Mouse (Mus musculus) spleen, adult 2 months (tissue): ENCODE results near the gene Ddx6. TPM values are rescaled to one million over a fixed set of nuclear protein-coding genes. Genes with fewer than 3 reads are reported as not detected.
"Not testable (repeated sequence)": the region's sequence is repeated elsewhere in the genome, so short reads cannot be mapped to it uniquely, and the experiment has no call there.

ENCODE experiments used
- DNase-seq, 2 experiments: peaks; one replicate each; pipeline versions ENCODE4 v3.0.0 to v3.0.0-alpha.2; 2012 to 2021; ENCODE audit warnings: low spot score in 2 of 2, low read depth in 1 of 2
- H3K27ac ChIP-seq: fragments of 200-500 bp; 2 replicates; pipeline ENCODE4 v1.5.1; 2012; ENCODE audit warnings: low read length, inconsistent platforms; ENCODE audit not compliant: insufficient read depth
- H3K27me3 ChIP-seq: fragments of 200-500 bp; 2 replicates; pipeline ENCODE4 v1.6.1; 2012; ENCODE audit warnings: mild to moderate bottlenecking, moderate library complexity, low read length, inconsistent platforms; ENCODE audit not compliant: control insufficient read depth, insufficient read depth
- H3K36me3 ChIP-seq: fragments of 200-500 bp; 2 replicates; pipeline ENCODE4 v1.6.1; 2012; ENCODE audit warnings: mild to moderate bottlenecking, low read length, inconsistent platforms; ENCODE audit not compliant: control insufficient read depth, insufficient read depth
- H3K4me1 ChIP-seq: fragments of 200-500 bp; 2 replicates; pipeline ENCODE4 v1.6.1; 2011; ENCODE audit warnings: inconsistent platforms; ENCODE audit not compliant: control insufficient read depth, insufficient read depth, insufficient read length
- H3K4me3 ChIP-seq: fragments of 200-500 bp; 2 replicates; pipeline ENCODE4 v1.5.1; 2011; ENCODE audit warnings: mild to moderate bottlenecking, inconsistent platforms; ENCODE audit not compliant: insufficient read depth, insufficient read length; ENCODE audit errors: extremely low read depth
- CTCF ChIP-seq: fragments of 200-500 bp; IDR thresholded peaks from 2 replicates; pipeline ENCODE4 v1.5.1; 2011; ENCODE audit warnings: mild to moderate bottlenecking, inconsistent platforms; ENCODE audit not compliant: insufficient read depth, insufficient read length, insufficient replicate concordance; ENCODE audit errors: extremely low read depth
- POLR2A ChIP-seq: fragments of 200-500 bp; IDR thresholded peaks from 2 replicates; pipeline ENCODE4 v1.6.1; 2011; ENCODE audit warnings: low read depth, low read length, inconsistent platforms
- WGBS: fragments of 180-500 bp; shearing (Covaris S2); methylation state at CpG from one replicate; pipeline ENCODE4 v1.1.7; 2018; 5-methylcytosine and 5-hydroxymethylcytosine counted together
- polyA plus RNA-seq: library from polyadenylated mRNA; depleted of rRNA; stranded (reverse); fragments of >200 nt; gene quantifications from 2 replicates; pipeline ENCODE4 v1.2.3, GENCODE M21; 2012

Ddx6 gene
- polyA plus RNA-seq, 1 experiment, result 15.3 TPM

GRCm38 (mm10) chr9:44637551-44638169, 33.0 kb downstream of the Ddx6 start:
- TF ChIP-seq POLR2A (no peak), CTCF (no peak)
- Histone ChIP-seq H3K36me3 (peaks cover 40% of the 10 kb centered on the region), H3K27ac (no peak overlapping the region), H3K4me3 (no peak overlapping the region), H3K27me3 (no peaks in the 10 kb centered on the region), H3K4me1 (no peaks in the 10 kb centered on the region; the same call in 1 of the 2 replicates)
- no peak for DNase-seq
- 31% methylated on average over 15 of the region's 15 CpGs for WGBS

- not testable (repeated sequence) for H3K27ac ChIP-seq, DNase-seq, H3K27me3 ChIP-seq, H3K4me1 ChIP-seq, H3K4me3 ChIP-seq
- WGBS, result 81% methylated on average over 9 of the region's 9 CpGs
- H3K36me3 ChIP-seq, result peaks cover 33% of the 10 kb centered on the region
Observed at GRCm38 (mm10) chr9:44638726-44639125, 34.0 kb downstream of the Ddx6 start.

- peaks cover 24% of the 10 kb centered on the region for H3K36me3 ChIP-seq
- 67% methylated on average over 1 of the region's 1 CpGs for WGBS
Observed at GRCm38 (mm10) chr9:44640028-44640427, 35.3 kb downstream of the Ddx6 start.

GRCm38 (mm10) chr9:44640646-44641357, 36.1 kb downstream of the Ddx6 start:
- DNase-seq, result no peak
- H3K4me3 ChIP-seq, result no peak overlapping the region
- H3K27me3 ChIP-seq, result no peaks in the 10 kb centered on the region
- WGBS, result 80% methylated on average over 3 of the region's 3 CpGs
- peaks cover 11% of the 10 kb centered on the region; the same call in 1 of the 2 replicates for H3K4me1 ChIP-seq
- peaks cover 18% of the 10 kb centered on the region for H3K36me3 ChIP-seq
- no peak for TF ChIP-seq POLR2A
- no peak for TF ChIP-seq CTCF
- no peak overlapping the region for H3K27ac ChIP-seq

More at GRCm38 (mm10) chr9:44640028-44640427, 35.3 kb downstream of the Ddx6 start:
- H3K4me3 ChIP-seq, H3K27me3 ChIP-seq, DNase-seq, H3K4me1 ChIP-seq, H3K27ac ChIP-seq: not testable (repeated sequence)

GRCm38 (mm10) chr9:44641616-44642015, 36.9 kb downstream of the Ddx6 start:
- DNase-seq, result no peak
- Histone ChIP-seq H3K4me3 (no peak overlapping the region), H3K27ac (no peak overlapping the region), H3K36me3 (peaks cover 14% of the 10 kb centered on the region), H3K27me3 (no peaks in the 10 kb centered on the region), H3K4me1 (peaks cover 15% of the 10 kb centered on the region; the same call in 1 of the 2 replicates)
- WGBS, result 91% methylated on average over 2 of the region's 2 CpGs
- TF ChIP-seq POLR2A (no peak), CTCF (no peak)

- no peak for DNase-seq
- Histone ChIP-seq H3K36me3 (peaks cover 3% of the 10 kb centered on the region), H3K27me3 (no peaks in the 10 kb centered on the region), H3K4me1 (peaks cover 24% of the 10 kb centered on the region; the same call in 1 of the 2 replicates), H3K4me3 (no peak overlapping the region), H3K27ac (no peak overlapping the region)
- WGBS, result 89% methylated on average over 7 of the region's 7 CpGs
- no peak for TF ChIP-seq CTCF
- no peak for TF ChIP-seq POLR2A
Observed at GRCm38 (mm10) chr9:44643103-44643502, 38.4 kb downstream of the Ddx6 start.

GRCm38 (mm10) chr9:44644186-44644585, 39.5 kb downstream of the Ddx6 start:
- WGBS, result 96% methylated on average over 2 of the region's 2 CpGs
- no peak for DNase-seq
- no peaks in the 10 kb centered on the region for H3K27me3 ChIP-seq
- H3K4me3 ChIP-seq, result no peak overlapping the region
- no peak overlapping the region for H3K27ac ChIP-seq
- peaks cover 1% of the 10 kb centered on the region; the same call in 1 of the 2 replicates for H3K36me3 ChIP-seq
- peaks cover 30% of the 10 kb centered on the region; the same call in 1 of the 2 replicates for H3K4me1 ChIP-seq
- no peak for TF ChIP-seq CTCF
- TF ChIP-seq POLR2A, result no peak
